Mouse (Mus musculus): Measurements from ENCODE around the gene Amy2a2.
"Not testable (repeated sequence)": the region's sequence is repeated elsewhere in the genome, so short reads cannot be mapped to it uniquely, and the experiment has no call there.

Amy2a2 gene

GRCm38 (mm10) chr3:113356558-113356957 is at the start of gene Amy2a2:
Gene Amy2a2 (minus strand): TSS chr3:113356658.
- DNase-seq (ENCODE audit: low spot score): not testable (repeated sequence)

- not testable (repeated sequence) for DNase-seq (ENCODE audit: low spot score)
Measured at GRCm38 (mm10) chr3:113345484-113345883, 11.0 kb downstream of the Amy2a2 start.

- DNase-seq (ENCODE audit: low spot score): not testable (repeated sequence)
Measured at GRCm38 (mm10) chr3:113323952-113324351, 32.5 kb downstream of the Amy2a2 start, which contains the start of gene Amy2a3. Gene Amy2a3 (minus strand): TSS chr3:113324052.

DNA sequence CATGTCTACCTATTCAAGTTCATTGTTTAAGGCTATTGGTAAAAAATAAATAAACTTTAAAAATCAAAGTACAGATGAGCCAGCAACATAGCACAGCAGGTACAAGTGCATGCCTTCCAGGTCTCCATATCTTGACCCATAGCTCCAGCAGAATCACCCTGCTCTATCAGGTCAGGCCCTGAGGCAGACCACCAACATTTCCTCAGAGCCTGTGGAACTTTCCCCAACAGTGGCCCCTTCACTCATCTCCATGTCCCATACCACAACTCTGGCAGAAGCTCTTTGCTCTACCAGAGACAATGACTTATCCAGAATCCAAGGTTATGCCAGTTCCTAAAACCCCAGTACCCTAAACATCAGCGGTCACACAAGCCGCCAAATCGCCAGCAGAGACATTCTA is 43.5 kb downstream of the Amy2a2 start:
- DNase-seq (ENCODE audit: low spot score): not testable (repeated sequence)
